Mouse (Mus musculus): ENCODE measurements around the gene Itpkc. TPM values are rescaled to one million over a fixed set of nuclear protein-coding genes. Genes with fewer than 3 reads are reported as not detected.

The Itpkc gene
- polyA plus RNA-seq, 1 experiment from 2014 or later = 10.3 TPM

GRCm38 (mm10) chr7:27231693-27232331 is 3.4 kb upstream of the Itpkc start:
- 51% methylated on average over 7 of the region's 7 CpGs for WGBS
- ATAC-seq (ENCODE audit: insufficient read depth, low FRiP score) = no peak
- H3K27ac ChIP-seq (ENCODE audit: low read length) = peak overlapping the region; percentile 58

GRCm38 (mm10) chr7:27230781-27231180 is 2.3 kb upstream of the Itpkc start:
- Histone ChIP-seq H3K27me3 (ENCODE audit: control insufficient read depth, insufficient read depth, low read length) (no peaks in the 10 kb centered on the region), H3K4me2 (ENCODE audit: low read depth, low read length) (no peak overlapping the region), H3K4me3 (replicated peaks; ENCODE audit: low read length) (no peak overlapping the region), H3K4me1 (ENCODE audit: control insufficient read depth, insufficient read depth, low read length) (peaks cover 28% of the 10 kb centered on the region), H3K36me3 (ENCODE audit: control insufficient read depth, insufficient read depth, low read length) (no peaks in the 10 kb centered on the region), H3K9me3 (replicated peaks; ENCODE audit: control insufficient read depth, low read length) (no peaks in the 10 kb centered on the region), H3K9ac (ENCODE audit: low read length) (no peak overlapping the region), H3K27ac (ENCODE audit: low read length) (no peak overlapping the region)
- 82% methylated on average over 4 of the region's 4 CpGs for WGBS
- ATAC-seq (ENCODE audit: insufficient read depth, low FRiP score) = no peak

More at GRCm38 (mm10) chr7:27231693-27232331, 3.4 kb upstream of the Itpkc start:
- Histone ChIP-seq H3K4me2 (ENCODE audit: low read depth, low read length) (no peak overlapping the region), H3K36me3 (ENCODE audit: control insufficient read depth, insufficient read depth, low read length) (no peaks in the 10 kb centered on the region), H3K4me3 (replicated peaks; ENCODE audit: low read length) (no peak overlapping the region), H3K4me1 (ENCODE audit: control insufficient read depth, insufficient read depth, low read length) (peaks cover 18% of the 10 kb centered on the region), H3K9ac (ENCODE audit: low read length) (no peak overlapping the region), H3K27me3 (ENCODE audit: control insufficient read depth, insufficient read depth, low read length) (no peaks in the 10 kb centered on the region), H3K9me3 (replicated peaks; ENCODE audit: control insufficient read depth, low read length) (no peaks in the 10 kb centered on the region)

GRCm38 (mm10) chr7:27228865-27229264 is 404 bp upstream of the Itpkc start:
- H3K36me3 ChIP-seq (ENCODE audit: control insufficient read depth, insufficient read depth, low read length) = no peaks in the 10 kb centered on the region
- WGBS = 9% methylated on average over 6 of the region's 6 CpGs
- H3K9ac ChIP-seq (ENCODE audit: low read length) = peak overlapping the region; percentile 91
- no peak for ATAC-seq (ENCODE audit: insufficient read depth, low FRiP score)
- no peaks in the 10 kb centered on the region for H3K9me3 ChIP-seq (replicated peaks; ENCODE audit: control insufficient read depth, low read length)
- no peaks in the 10 kb centered on the region for H3K27me3 ChIP-seq (ENCODE audit: control insufficient read depth, insufficient read depth, low read length)
- peaks cover 45% of the 10 kb centered on the region for H3K4me1 ChIP-seq (ENCODE audit: control insufficient read depth, insufficient read depth, low read length)
- H3K4me3 ChIP-seq (replicated peaks; ENCODE audit: low read length) = peak overlapping the region; percentile 91
- peak overlapping the region; percentile 76 for H3K4me2 ChIP-seq (ENCODE audit: low read depth, low read length)
- H3K27ac ChIP-seq (ENCODE audit: low read length) = peak overlapping the region; percentile 92

- Histone ChIP-seq H3K4me3 (replicated peaks; ENCODE audit: low read length) (peak overlapping the region; percentile 91), H3K9ac (ENCODE audit: low read length) (peak overlapping the region; percentile 91), H3K36me3 (ENCODE audit: control insufficient read depth, insufficient read depth, low read length) (no peaks in the 10 kb centered on the region), H3K27me3 (ENCODE audit: control insufficient read depth, insufficient read depth, low read length) (no peaks in the 10 kb centered on the region), H3K4me1 (ENCODE audit: control insufficient read depth, insufficient read depth, low read length) (peaks cover 41% of the 10 kb centered on the region), H3K27ac (ENCODE audit: low read length) (peak overlapping the region; percentile 92), H3K4me2 (ENCODE audit: low read depth, low read length) (peak overlapping the region; percentile 76), H3K9me3 (replicated peaks; ENCODE audit: control insufficient read depth, low read length) (no peaks in the 10 kb centered on the region)
- ATAC-seq (ENCODE audit: insufficient read depth, low FRiP score) = no peak
- 2% methylated on average over 10 of the region's 10 CpGs for WGBS
These were observed 785 bp downstream of the Itpkc start for GRCm38 (mm10) chr7:27227676-27228075.

GRCm38 (mm10) chr7:27227276-27227675 is 1.2 kb downstream of the Itpkc start:
- peak overlapping the region; percentile 91 for H3K4me3 ChIP-seq (replicated peaks; ENCODE audit: low read length)
- peak overlapping the region; percentile 92; the same call in 1 of the 2 replicates for H3K27ac ChIP-seq (ENCODE audit: low read length)
- H3K27me3 ChIP-seq (ENCODE audit: control insufficient read depth, insufficient read depth, low read length) = no peaks in the 10 kb centered on the region
- H3K4me2 ChIP-seq (ENCODE audit: low read depth, low read length) = peak overlapping the region; percentile 76
- no peak for ATAC-seq (ENCODE audit: insufficient read depth, low FRiP score)
- H3K4me1 ChIP-seq (ENCODE audit: control insufficient read depth, insufficient read depth, low read length) = peaks cover 41% of the 10 kb centered on the region
- WGBS = 16% methylated on average over 9 of the region's 9 CpGs
- no peaks in the 10 kb centered on the region for H3K9me3 ChIP-seq (replicated peaks; ENCODE audit: control insufficient read depth, low read length)
- peak overlapping the region; percentile 91 for H3K9ac ChIP-seq (ENCODE audit: low read length)
- H3K36me3 ChIP-seq (ENCODE audit: control insufficient read depth, insufficient read depth, low read length) = no peaks in the 10 kb centered on the region

- Histone ChIP-seq H3K4me2 (ENCODE audit: low read depth, low read length) (peak overlapping the region; percentile 76), H3K27me3 (ENCODE audit: control insufficient read depth, insufficient read depth, low read length) (no peaks in the 10 kb centered on the region), H3K27ac (ENCODE audit: low read length) (peak overlapping the region; percentile 77), H3K9me3 (replicated peaks; ENCODE audit: control insufficient read depth, low read length) (no peaks in the 10 kb centered on the region), H3K9ac (ENCODE audit: low read length) (peak overlapping the region; percentile 32), H3K36me3 (ENCODE audit: control insufficient read depth, insufficient read depth, low read length) (no peaks in the 10 kb centered on the region), H3K4me3 (replicated peaks; ENCODE audit: low read length) (peak overlapping the region; percentile 91), H3K4me1 (ENCODE audit: control insufficient read depth, insufficient read depth, low read length) (peaks cover 41% of the 10 kb centered on the region)
- peak; percentile 64 for ATAC-seq (ENCODE audit: insufficient read depth, low FRiP score)
- WGBS = 46% methylated on average over 11 of the region's 11 CpGs
These were observed 3.4 kb downstream of the Itpkc start for GRCm38 (mm10) chr7:27224877-27225575.

GRCm38 (mm10) chr7:27222538-27222937 is 5.9 kb downstream of the Itpkc start:
- Histone ChIP-seq H3K9ac (ENCODE audit: low read length) (no peak overlapping the region), H3K4me3 (replicated peaks; ENCODE audit: low read length) (no peak overlapping the region), H3K27ac (ENCODE audit: low read length) (no peak overlapping the region), H3K36me3 (ENCODE audit: control insufficient read depth, insufficient read depth, low read length) (no peaks in the 10 kb centered on the region), H3K4me2 (ENCODE audit: low read depth, low read length) (no peak overlapping the region), H3K4me1 (ENCODE audit: control insufficient read depth, insufficient read depth, low read length) (peaks cover 37% of the 10 kb centered on the region), H3K27me3 (ENCODE audit: control insufficient read depth, insufficient read depth, low read length) (no peaks in the 10 kb centered on the region), H3K9me3 (replicated peaks; ENCODE audit: control insufficient read depth, low read length) (no peaks in the 10 kb centered on the region)
- ATAC-seq (ENCODE audit: insufficient read depth, low FRiP score) = no peak
- 59% methylated on average over 1 of the region's 1 CpGs for WGBS

GRCm38 (mm10) chr7:27221939-27222338 is 6.5 kb downstream of the Itpkc start:
- H3K4me3 ChIP-seq (replicated peaks; ENCODE audit: low read length) = no peak overlapping the region
- H3K27ac ChIP-seq (ENCODE audit: low read length) = no peak overlapping the region; the same call in 1 of the 2 replicates
- H3K27me3 ChIP-seq (ENCODE audit: control insufficient read depth, insufficient read depth, low read length) = no peaks in the 10 kb centered on the region
- no peak for ATAC-seq (ENCODE audit: insufficient read depth, low FRiP score)
- no peaks in the 10 kb centered on the region for H3K9me3 ChIP-seq (replicated peaks; ENCODE audit: control insufficient read depth, low read length)
- 0 out of 2 replicates have a peak overlapping the region, but pooled peaks have one; percentile 7 for H3K9ac ChIP-seq (ENCODE audit: low read length)
- no peak overlapping the region for H3K4me2 ChIP-seq (ENCODE audit: low read depth, low read length)
- WGBS = 61% methylated on average over 6 of the region's 6 CpGs
- H3K36me3 ChIP-seq (ENCODE audit: control insufficient read depth, insufficient read depth, low read length) = peaks cover 3% of the 10 kb centered on the region; the same call in 1 of the 2 replicates
- H3K4me1 ChIP-seq (ENCODE audit: control insufficient read depth, insufficient read depth, low read length) = peaks cover 36% of the 10 kb centered on the region

GRCm38 (mm10) chr7:27219937-27220336 is 8.5 kb downstream of the Itpkc start:
- Histone ChIP-seq H3K4me3 (replicated peaks; ENCODE audit: low read length) (no peak overlapping the region), H3K4me2 (ENCODE audit: low read depth, low read length) (no peak overlapping the region), H3K27me3 (ENCODE audit: control insufficient read depth, insufficient read depth, low read length) (no peaks in the 10 kb centered on the region), H3K4me1 (ENCODE audit: control insufficient read depth, insufficient read depth, low read length) (peaks cover 16% of the 10 kb centered on the region), H3K9ac (ENCODE audit: low read length) (no peak overlapping the region), H3K27ac (ENCODE audit: low read length) (no peak overlapping the region), H3K9me3 (replicated peaks; ENCODE audit: control insufficient read depth, low read length) (no peaks in the 10 kb centered on the region), H3K36me3 (ENCODE audit: control insufficient read depth, insufficient read depth, low read length) (peaks cover 8% of the 10 kb centered on the region)
- WGBS = 78% methylated on average over 11 of the region's 11 CpGs
- ATAC-seq (ENCODE audit: insufficient read depth, low FRiP score) = no peak
